Mouse (Mus musculus) layer of hippocampus, adult 9-10 months (tissue): Measurements from ENCODE around the gene Hoxa5.

Source experiments
- DNase-seq: peaks from one replicate; pipeline ENCODE4 v3.0.0; 2022; ENCODE audit warnings: low spot score

Hoxa5 gene

GRCm38 (mm10) chr6:52177061-52177735 is 27.2 kb downstream of the Hoxa5 start, which contains the start of gene 5730596B20Rik:
Gene 5730596B20Rik, plus strand, starts transcription at chr6:52177498.
- DNase-seq = no peak

- no peak for DNase-seq
Observed at GRCm38 (mm10) chr6:52176391-52176790, 28.0 kb downstream of the Hoxa5 start.

GRCm38 (mm10) chr6:52175864-52176263 is 28.5 kb downstream of the Hoxa5 start:
- DNase-seq = no peak

- no peak for DNase-seq
Observed at GRCm38 (mm10) chr6:52174968-52175751, 29.2 kb downstream of the Hoxa5 start.

- DNase-seq = no peak
Observed at GRCm38 (mm10) chr6:52173648-52174047, 30.7 kb downstream of the Hoxa5 start.

- DNase-seq = no peak
Observed at GRCm38 (mm10) chr6:52172501-52172900, 31.9 kb downstream of the Hoxa5 start.

GRCm38 (mm10) chr6:52171938-52172337 is 32.4 kb downstream of the Hoxa5 start:
- no peak for DNase-seq

GRCm38 (mm10) chr6:52171331-52171730 is 33.1 kb downstream of the Hoxa5 start:
- DNase-seq = no peak

GRCm38 (mm10) chr6:52170898-52171223 is 33.5 kb downstream of the Hoxa5 start:
- DNase-seq = no peak

GRCm38 (mm10) chr6:52170166-52170897 is 34.1 kb downstream of the Hoxa5 start:
- no peak for DNase-seq

GRCm38 (mm10) chr6:52169499-52170165 is 34.8 kb downstream of the Hoxa5 start:
- DNase-seq = no peak

- no peak for DNase-seq
Observed at GRCm38 (mm10) chr6:52168191-52169055, 36.0 kb downstream of the Hoxa5 start.

- DNase-seq = no peak
Observed at GRCm38 (mm10) chr6:52167736-52168161, 36.6 kb downstream of the Hoxa5 start.

- DNase-seq = no peak
Observed at GRCm38 (mm10) chr6:52167176-52167575, 37.2 kb downstream of the Hoxa5 start.

GRCm38 (mm10) chr6:52166431-52167077 is 37.8 kb downstream of the Hoxa5 start:
- no peak for DNase-seq

- DNase-seq = no peak
Observed at GRCm38 (mm10) chr6:52165441-52166370, 38.7 kb downstream of the Hoxa5 start.

- DNase-seq = no peak
Observed at GRCm38 (mm10) chr6:52164626-52165440, 39.6 kb downstream of the Hoxa5 start, which contains the start of gene Hoxa2. Gene Hoxa2, minus strand, starts transcription at chr6:52164831.

GRCm38 (mm10) chr6:52164051-52164625 is 40.2 kb downstream of the Hoxa5 start:
- DNase-seq = no peak
